Mouse (Mus musculus): ENCODE measurements around the gene Ovol1. TPM values are rescaled to one million over a fixed set of nuclear protein-coding genes. Genes with fewer than 3 reads are reported as not detected.
A peak's percentile ranks its signal among the peaks of the same experiment; 100 is the strongest.

Gene Ovol1
- polyA plus RNA-seq, 1 experiment from 2014 or later: 19.2 TPM

DNA sequence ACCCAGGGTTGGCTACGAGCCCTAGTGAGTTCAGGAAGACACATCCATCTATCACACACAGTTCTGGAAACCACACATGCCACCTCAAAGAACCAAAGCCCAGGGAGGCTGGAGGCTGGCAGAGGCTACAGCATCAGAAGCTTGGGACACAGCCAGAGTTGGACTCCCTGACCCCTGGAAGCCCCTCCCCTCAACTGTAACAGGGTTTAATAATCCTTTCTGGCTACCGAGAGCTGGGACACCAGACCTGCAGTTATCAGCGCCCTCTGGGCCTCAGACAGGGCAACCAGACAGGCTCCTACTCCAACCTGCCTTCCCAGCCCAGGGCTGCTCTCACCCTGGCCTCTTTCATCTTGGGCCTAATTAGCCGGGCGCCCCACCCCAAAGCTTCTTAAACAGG is 5.9 kb upstream of the Ovol1 start:
- Histone ChIP-seq H3K4me1 (replicated peaks; ENCODE audit: control insufficient read depth, insufficient read depth, low read length) (0 out of 2 replicates have a peak, but pooled peaks cover 9% of the 10 kb centered on the region), H3K4me3 (ENCODE audit: low read depth, low read length) (0 out of 2 replicates have a peak overlapping the region, but pooled peaks have one; percentile 74), H3K4me2 (replicated peaks; ENCODE audit: low read depth) (peak overlapping the region; percentile 95), H3K9me3 (ENCODE audit: control insufficient read depth) (no peaks in the 10 kb centered on the region), H3K27me3 (replicated peaks; ENCODE audit: control insufficient read depth, insufficient read depth, low read length) (no peaks in the 10 kb centered on the region), H3K36me3 (ENCODE audit: control insufficient read depth, insufficient read depth) (peaks cover 24% of the 10 kb centered on the region), H3K9ac (ENCODE audit: low read depth, low read length) (no peak overlapping the region), H3K27ac (ENCODE audit: low read depth, low read length) (peak overlapping the region; percentile 94; the same call in 1 of the 2 replicates)
- peak; percentile 36 for TF ChIP-seq CTCF (IDR thresholded peaks at IDR 0.05; ENCODE audit: low read depth)
- WGBS: 51% methylated on average over 5 of the region's 5 CpGs
- no peak for ATAC-seq

DNA sequence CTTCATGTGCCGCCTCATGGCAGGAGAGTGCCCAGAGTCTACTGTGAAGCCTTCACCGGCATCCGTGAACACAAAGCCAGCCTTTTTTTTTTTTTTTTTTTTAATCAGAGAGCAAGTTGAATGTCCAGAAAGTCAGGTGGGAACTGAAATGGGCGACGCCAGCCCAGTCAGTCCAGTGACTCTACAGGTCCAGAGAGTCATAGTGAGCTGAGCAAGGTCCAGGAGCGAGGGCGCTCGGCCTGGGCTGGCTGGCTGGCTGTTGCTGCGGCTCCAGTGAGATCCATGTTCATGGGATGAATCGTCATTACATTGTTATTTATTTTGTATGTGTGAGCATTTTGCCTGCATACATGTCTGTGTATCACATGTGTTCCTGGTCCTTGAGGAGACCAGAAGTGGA is 2.3 kb upstream of the Ovol1 start:
- ATAC-seq: no peak
- Histone ChIP-seq H3K27ac (ENCODE audit: low read depth, low read length) (peak overlapping the region; percentile 94; the same call in 1 of the 2 replicates), H3K9ac (ENCODE audit: low read depth, low read length) (no peak overlapping the region), H3K27me3 (replicated peaks; ENCODE audit: control insufficient read depth, insufficient read depth, low read length) (peaks cover 14% of the 10 kb centered on the region; the same call in 1 of the 2 replicates), H3K4me3 (ENCODE audit: low read depth, low read length) (no peak overlapping the region), H3K4me2 (replicated peaks; ENCODE audit: low read depth) (no peak overlapping the region; the same call in 1 of the 2 replicates), H3K9me3 (ENCODE audit: control insufficient read depth) (no peaks in the 10 kb centered on the region), H3K4me1 (replicated peaks; ENCODE audit: control insufficient read depth, insufficient read depth, low read length) (peaks cover 9% of the 10 kb centered on the region; the same call in 1 of the 2 replicates), H3K36me3 (ENCODE audit: control insufficient read depth, insufficient read depth) (no peaks in the 10 kb centered on the region)
- 78% methylated on average over 10 of the region's 10 CpGs for WGBS
- no peak for TF ChIP-seq CTCF (IDR thresholded peaks at IDR 0.05; ENCODE audit: low read depth)

DNA sequence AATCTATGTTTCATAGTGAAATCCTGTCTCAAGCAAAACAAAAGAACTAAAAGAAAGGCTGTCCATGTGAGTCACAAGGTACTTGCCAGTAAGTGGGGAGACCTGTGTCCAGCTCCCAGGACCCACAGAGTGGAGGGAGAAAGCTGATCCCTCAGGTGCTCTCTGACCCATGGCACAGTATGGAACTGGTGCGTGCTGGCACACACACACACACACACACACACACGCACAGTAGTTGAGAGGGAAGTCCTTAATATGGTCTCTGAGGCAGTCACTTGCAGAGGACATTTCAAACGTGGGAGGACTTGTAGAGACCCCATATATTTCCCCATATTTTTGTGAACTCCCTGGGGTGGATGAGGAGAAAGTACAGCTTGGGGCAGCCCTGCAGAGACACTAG is 1.4 kb upstream of the Ovol1 start:
- peaks cover 6% of the 10 kb centered on the region; the same call in 1 of the 2 replicates for H3K4me1 ChIP-seq (replicated peaks; ENCODE audit: control insufficient read depth, insufficient read depth, low read length)
- H3K27ac ChIP-seq (ENCODE audit: low read depth, low read length): peak overlapping the region; percentile 94
- H3K4me3 ChIP-seq (ENCODE audit: low read depth, low read length): no peak overlapping the region
- H3K9ac ChIP-seq (ENCODE audit: low read depth, low read length): no peak overlapping the region
- H3K36me3 ChIP-seq (ENCODE audit: control insufficient read depth, insufficient read depth): no peaks in the 10 kb centered on the region
- TF ChIP-seq CTCF (IDR thresholded peaks at IDR 0.05; ENCODE audit: low read depth): no peak
- ATAC-seq: peak; percentile 26; the same call in 1 of the 2 replicates
- H3K4me2 ChIP-seq (replicated peaks; ENCODE audit: low read depth): peak overlapping the region; percentile 77
- no peaks in the 10 kb centered on the region for H3K9me3 ChIP-seq (ENCODE audit: control insufficient read depth)
- H3K27me3 ChIP-seq (replicated peaks; ENCODE audit: control insufficient read depth, insufficient read depth, low read length): peaks cover 14% of the 10 kb centered on the region; the same call in 1 of the 2 replicates
- 24% methylated on average over 3 of the region's 3 CpGs for WGBS

DNA sequence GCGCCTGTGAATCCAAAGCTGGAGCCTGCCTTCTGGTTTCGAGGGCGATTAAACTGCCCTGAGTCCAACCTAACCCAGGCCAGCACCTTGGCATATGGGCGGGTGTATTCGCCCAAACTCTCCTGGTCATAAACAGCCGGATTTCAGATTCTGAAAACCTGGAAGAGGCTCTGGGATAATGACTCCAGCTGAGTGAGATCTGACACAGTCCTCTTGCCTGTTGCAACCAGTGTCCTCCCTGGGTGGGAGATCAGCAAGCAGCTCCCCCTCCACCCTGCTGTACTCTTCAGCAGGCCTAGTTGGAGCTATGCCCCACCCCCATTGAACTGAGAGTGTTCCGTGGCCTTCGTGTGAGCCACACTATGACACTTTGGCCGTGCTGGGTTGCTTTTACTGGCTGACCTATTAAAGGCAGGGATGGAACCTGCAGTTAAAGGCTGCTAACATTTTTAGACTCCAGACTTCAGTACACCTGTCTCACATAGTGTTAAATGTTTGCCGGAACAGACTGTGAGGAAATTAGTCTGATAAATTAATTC is 875 bp upstream of the Ovol1 start:
- ATAC-seq: peak; percentile 32
- Histone ChIP-seq H3K27ac (ENCODE audit: low read depth, low read length) (peak overlapping the region; percentile 94), H3K27me3 (replicated peaks; ENCODE audit: control insufficient read depth, insufficient read depth, low read length) (peaks cover 14% of the 10 kb centered on the region; the same call in 1 of the 2 replicates), H3K9ac (ENCODE audit: low read depth, low read length) (0 out of 2 replicates have a peak overlapping the region, but pooled peaks have one; percentile 53), H3K4me1 (replicated peaks; ENCODE audit: control insufficient read depth, insufficient read depth, low read length) (peaks cover 3% of the 10 kb centered on the region; the same call in 1 of the 2 replicates), H3K4me3 (ENCODE audit: low read depth, low read length) (peak overlapping the region; percentile 58), H3K9me3 (ENCODE audit: control insufficient read depth) (no peaks in the 10 kb centered on the region), H3K36me3 (ENCODE audit: control insufficient read depth, insufficient read depth) (no peaks in the 10 kb centered on the region), H3K4me2 (replicated peaks; ENCODE audit: low read depth) (peak overlapping the region; percentile 77)
- TF ChIP-seq CTCF (IDR thresholded peaks at IDR 0.05; ENCODE audit: low read depth): no peak
- 14% methylated on average over 10 of the region's 10 CpGs for WGBS

DNA sequence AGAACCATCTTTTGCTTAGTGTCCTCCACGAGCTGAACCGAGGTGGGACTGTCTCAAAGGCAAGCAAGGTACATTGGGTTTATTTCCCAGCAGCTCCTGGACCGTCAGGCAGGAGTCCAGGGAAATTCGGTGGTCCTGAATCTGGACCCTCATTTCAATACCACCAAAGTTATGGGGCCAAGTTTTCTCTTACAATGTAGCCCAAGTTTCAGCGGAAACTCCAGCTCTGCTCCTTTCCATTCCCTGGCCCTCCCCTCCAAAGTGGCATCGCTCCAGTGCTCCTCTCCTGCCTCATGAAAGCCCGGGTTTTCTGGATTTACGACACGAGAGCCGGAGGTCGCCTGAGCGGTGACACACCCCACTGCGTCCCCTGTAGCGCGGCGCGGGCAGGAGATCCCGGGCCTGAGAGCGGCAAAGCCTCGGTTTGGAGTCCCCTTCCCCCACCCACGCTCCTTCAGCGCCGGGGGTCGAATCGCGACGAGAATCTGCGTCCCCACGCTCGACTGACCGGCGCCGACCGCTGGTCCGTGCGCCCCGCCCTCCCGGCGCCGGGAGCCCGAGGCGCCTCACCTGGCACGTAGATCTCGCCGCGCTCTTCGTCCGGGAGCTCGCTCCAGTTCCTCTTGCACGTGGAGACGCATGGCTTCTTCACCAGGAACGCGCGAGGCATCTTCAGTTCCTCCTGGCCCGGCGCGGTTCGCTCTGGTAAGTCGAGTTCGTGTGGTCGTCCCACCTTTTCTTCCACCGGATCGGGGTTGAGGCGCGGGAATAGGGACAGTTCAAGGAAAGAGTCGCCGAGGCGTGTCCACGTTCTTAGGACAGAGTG is 602 bp downstream of the Ovol1 start:
- Histone ChIP-seq H3K9ac (ENCODE audit: low read depth, low read length) (peak overlapping the region; percentile 53), H3K4me2 (replicated peaks; ENCODE audit: low read depth) (peak overlapping the region; percentile 77), H3K9me3 (ENCODE audit: control insufficient read depth) (no peaks in the 10 kb centered on the region), H3K36me3 (ENCODE audit: control insufficient read depth, insufficient read depth) (no peaks in the 10 kb centered on the region), H3K27ac (ENCODE audit: low read depth, low read length) (peak overlapping the region; percentile 94), H3K4me1 (replicated peaks; ENCODE audit: control insufficient read depth, insufficient read depth, low read length) (peaks cover 3% of the 10 kb centered on the region; the same call in 1 of the 2 replicates), H3K27me3 (replicated peaks; ENCODE audit: control insufficient read depth, insufficient read depth, low read length) (peaks cover 14% of the 10 kb centered on the region; the same call in 1 of the 2 replicates), H3K4me3 (ENCODE audit: low read depth, low read length) (peak overlapping the region; percentile 58)
- no peak for TF ChIP-seq CTCF (IDR thresholded peaks at IDR 0.05; ENCODE audit: low read depth)
- no peak for ATAC-seq
- WGBS: under 1% methylated on average over 69 of the region's 69 CpGs

DNA sequence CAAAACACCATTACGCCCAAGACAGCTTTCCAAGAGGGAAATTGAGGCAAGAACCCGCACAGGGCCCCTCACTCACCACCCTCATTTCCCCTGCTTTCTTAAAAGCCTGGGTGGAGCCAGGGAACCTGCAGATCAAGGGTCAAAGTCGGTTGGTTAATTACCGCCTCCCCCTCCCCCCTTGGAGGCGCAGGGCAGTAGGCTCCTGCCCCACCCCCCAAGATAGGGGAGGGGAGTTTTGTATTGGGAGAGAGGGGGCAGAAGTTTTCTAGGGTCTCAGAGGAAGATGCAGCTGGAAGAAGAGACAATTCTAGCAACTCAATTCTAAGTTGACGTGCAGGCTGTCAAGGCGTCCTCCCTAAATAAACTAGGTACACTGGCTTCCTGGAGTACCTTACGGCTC is 1.2 kb downstream of the Ovol1 start:
- no peaks in the 10 kb centered on the region for H3K9me3 ChIP-seq (ENCODE audit: control insufficient read depth)
- ATAC-seq: no peak
- H3K9ac ChIP-seq (ENCODE audit: low read depth, low read length): peak overlapping the region; percentile 40; the same call in 1 of the 2 replicates
- peak overlapping the region; percentile 58 for H3K4me3 ChIP-seq (ENCODE audit: low read depth, low read length)
- 13% methylated on average over 8 of the region's 8 CpGs for WGBS
- H3K27ac ChIP-seq (ENCODE audit: low read depth, low read length): peak overlapping the region; percentile 94
- TF ChIP-seq CTCF (IDR thresholded peaks at IDR 0.05; ENCODE audit: low read depth): no peak
- peaks cover 3% of the 10 kb centered on the region; the same call in 1 of the 2 replicates for H3K4me1 ChIP-seq (replicated peaks; ENCODE audit: control insufficient read depth, insufficient read depth, low read length)
- H3K27me3 ChIP-seq (replicated peaks; ENCODE audit: control insufficient read depth, insufficient read depth, low read length): peaks cover 14% of the 10 kb centered on the region; the same call in 1 of the 2 replicates
- no peaks in the 10 kb centered on the region for H3K36me3 ChIP-seq (ENCODE audit: control insufficient read depth, insufficient read depth)
- H3K4me2 ChIP-seq (replicated peaks; ENCODE audit: low read depth): peak overlapping the region; percentile 77
